Mouse (Mus musculus) heart, embryonic 15.5 days (tissue): Measurements from ENCODE around the gene Brinp3. TPM values are rescaled to one million over a fixed set of nuclear protein-coding genes. Genes with fewer than 3 reads are reported as not detected.
A peak's percentile ranks its signal among the peaks of the same experiment; 100 is the strongest.
"Not testable (repeated sequence)": the region's sequence is repeated elsewhere in the genome, so short reads cannot be mapped to it uniquely, and the experiment has no call there.

Experiments
- ATAC-seq: fragments of 200-750 bp; cut with Nextera tagmentation; replicated peaks from 2 replicates; pipeline ENCODE4 v1.8.0; 2017; ENCODE audit warnings: low read depth, moderate TSS enrichment; ENCODE audit not compliant: insufficient number of reproducible peaks, insufficient read depth, low FRiP score
- H3K27ac ChIP-seq: fragments of 300-500 bp; sonication (generic); 2 replicates; pipeline ENCODE4 v1.5.1; 2015; ENCODE audit warnings: mild to moderate bottlenecking, inconsistent platforms
- H3K27me3 ChIP-seq: fragments of 300-500 bp; sonication (generic); 2 replicates; pipeline ENCODE4 v1.6.1; 2015; ENCODE audit warnings: inconsistent platforms
- H3K36me3 ChIP-seq: fragments of 300-500 bp; sonication (generic); 2 replicates; pipeline ENCODE4 v1.6.1; 2015; ENCODE audit warnings: mild to moderate bottlenecking, inconsistent platforms
- H3K4me1 ChIP-seq: fragments of 300-500 bp; sonication (generic); replicated peaks from 2 replicates; pipeline ENCODE4 v1.6.1; 2015; ENCODE audit warnings: inconsistent platforms
- H3K4me2 ChIP-seq: fragments of 300-500 bp; sonication (generic); 2 replicates; pipeline ENCODE4 v1.6.1; 2015; ENCODE audit warnings: inconsistent platforms, mild to moderate bottlenecking, moderate library complexity
- H3K4me3 ChIP-seq: fragments of 300-500 bp; sonication (generic); 2 replicates; pipeline ENCODE4 v1.5.1; 2015; ENCODE audit warnings: mild to moderate bottlenecking, inconsistent platforms
- H3K9ac ChIP-seq: fragments of 300-500 bp; sonication (generic); 2 replicates; pipeline ENCODE4 v1.6.1; 2015; ENCODE audit warnings: mild to moderate bottlenecking, inconsistent platforms
- H3K9me3 ChIP-seq: fragments of 300-500 bp; sonication (generic); replicated peaks from 2 replicates; pipeline ENCODE4 v1.6.1; 2016; ENCODE audit warnings: inconsistent platforms
- WGBS: fragments of 180-500 bp; shearing (Covaris S2); methylation state at CpG from one replicate; pipeline ENCODE4 v1.1.7; 2015; ENCODE audit warnings: mixed read lengths; 5-methylcytosine and 5-hydroxymethylcytosine counted together
- polyA plus RNA-seq: library from polyadenylated mRNA; unstranded; fragments of >200 nt; fragmentation: Nextera tagmentation; extraction: Ambion mirVana; gene quantifications from 2 replicates; pipeline ENCODE4 v1.2.1, GENCODE M21; 2015

Brinp3 gene
- polyA plus RNA-seq, 1 experiment from 2014 or later, result 0.18 TPM

DNA sequence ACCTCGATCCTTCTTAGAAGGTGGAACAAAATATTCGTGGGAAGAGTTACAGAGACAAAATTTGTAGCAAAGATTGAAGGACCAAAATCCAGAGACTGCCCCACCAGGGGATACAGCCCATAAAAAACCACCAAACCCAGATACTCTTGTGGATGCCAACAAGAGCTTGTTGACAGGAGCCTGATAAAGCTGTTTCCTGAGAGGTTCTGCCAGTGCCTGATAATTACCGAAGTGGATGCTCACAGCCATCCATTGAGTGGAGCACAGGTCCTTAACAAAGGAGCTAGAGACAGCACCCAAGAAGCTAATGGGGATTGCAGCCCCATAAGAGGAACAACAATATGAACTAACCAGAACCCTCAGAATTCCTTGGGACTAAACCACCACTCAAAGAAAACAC lies 67.6 kb downstream of the Brinp3 start:
- Histone ChIP-seq H3K4me3 (no peak overlapping the region), H3K4me2 (no peak overlapping the region), H3K27me3 (no peaks in the 10 kb centered on the region), H3K9ac (no peak overlapping the region), H3K9me3 (no peaks in the 10 kb centered on the region), H3K4me1 (no peaks in the 10 kb centered on the region), H3K27ac (no peak overlapping the region), H3K36me3 (no peaks in the 10 kb centered on the region)
- WGBS, result 62% methylated on average over 3 of the region's 3 CpGs
- no peak for ATAC-seq

DNA sequence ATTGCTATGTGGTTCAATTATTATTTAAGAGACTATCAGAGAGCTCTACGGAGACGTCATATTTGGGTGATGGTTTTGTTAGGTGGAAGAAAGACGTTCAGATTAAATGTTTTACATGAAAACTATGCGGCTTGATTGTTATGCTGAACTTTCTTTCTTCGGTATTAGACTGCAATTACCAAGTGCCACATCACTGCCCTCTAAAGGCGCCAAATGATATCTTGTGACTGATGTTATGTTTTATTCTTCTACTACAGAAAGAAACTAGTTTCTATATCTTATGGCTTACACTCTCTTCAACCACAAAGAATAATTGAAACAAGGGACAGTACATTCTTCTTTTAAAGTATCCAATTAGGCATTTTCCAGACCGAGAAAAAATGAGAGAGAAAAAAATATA lies 89.6 kb downstream of the Brinp3 start:
- no peak overlapping the region for H3K4me3 ChIP-seq
- ATAC-seq, result no peak
- 69% methylated on average over 7 of the region's 7 CpGs for WGBS
- H3K27ac ChIP-seq, result no peak overlapping the region
- no peak overlapping the region for H3K4me2 ChIP-seq
- no peaks in the 10 kb centered on the region for H3K4me1 ChIP-seq
- no peaks in the 10 kb centered on the region for H3K9me3 ChIP-seq
- H3K9ac ChIP-seq, result no peak overlapping the region
- H3K36me3 ChIP-seq, result no peaks in the 10 kb centered on the region
- no peaks in the 10 kb centered on the region for H3K27me3 ChIP-seq

DNA sequence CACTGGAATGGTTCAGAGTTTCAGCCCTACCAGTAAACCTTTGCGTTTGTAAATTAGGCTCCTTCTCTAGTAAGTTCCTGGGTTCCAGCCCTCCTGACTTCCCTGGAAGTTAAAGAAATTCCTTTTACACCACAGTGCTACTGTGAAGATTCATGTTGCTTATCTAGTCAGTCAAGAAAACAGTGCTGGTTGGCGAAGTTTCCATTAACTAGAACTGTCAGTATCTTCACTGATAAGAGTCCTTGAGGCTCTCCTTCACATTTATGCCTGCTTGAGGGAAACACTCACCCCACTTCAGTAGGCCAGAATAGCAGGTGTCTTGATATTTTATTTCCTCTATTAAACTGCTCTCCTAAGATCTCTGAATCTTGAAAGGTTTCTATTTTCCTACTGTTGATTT lies 138.3 kb downstream of the Brinp3 start:
- Histone ChIP-seq H3K4me2 (no peak overlapping the region), H3K36me3 (no peaks in the 10 kb centered on the region), H3K4me1 (no peaks in the 10 kb centered on the region), H3K9me3 (no peaks in the 10 kb centered on the region), H3K27ac (no peak overlapping the region), H3K4me3 (no peak overlapping the region), H3K27me3 (no peaks in the 10 kb centered on the region), H3K9ac (no peak overlapping the region)
- ATAC-seq, result no peak
- WGBS, result 38% methylated on average over 2 of the region's 2 CpGs

DNA sequence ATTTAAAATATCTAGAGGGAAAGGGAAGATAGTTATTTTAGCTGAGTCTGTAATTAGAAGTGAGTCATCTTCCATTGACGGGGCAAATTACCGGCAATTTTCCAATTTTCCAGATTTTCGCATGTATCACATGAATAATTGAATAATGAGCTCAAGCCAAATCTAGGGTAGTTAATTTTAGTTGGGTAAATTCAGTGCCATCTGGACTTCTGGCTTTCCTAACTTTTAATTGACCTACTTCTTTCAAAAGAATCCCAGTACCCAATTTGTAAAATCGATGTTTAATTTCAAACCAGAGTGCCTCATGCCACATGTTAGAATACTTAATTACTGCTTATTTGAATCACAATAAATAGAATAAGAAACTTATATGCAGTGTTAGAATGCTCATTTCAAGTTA lies 162.7 kb downstream of the Brinp3 start:
- no peak overlapping the region for H3K4me2 ChIP-seq
- H3K36me3 ChIP-seq, result no peaks in the 10 kb centered on the region
- no peak overlapping the region for H3K4me3 ChIP-seq
- no peak overlapping the region for H3K9ac ChIP-seq
- ATAC-seq, result no peak
- H3K4me1 ChIP-seq, result no peaks in the 10 kb centered on the region
- WGBS, result 84% methylated on average over 4 of the region's 4 CpGs
- no peaks in the 10 kb centered on the region for H3K9me3 ChIP-seq
- H3K27me3 ChIP-seq, result no peaks in the 10 kb centered on the region
- H3K27ac ChIP-seq, result no peak overlapping the region

DNA sequence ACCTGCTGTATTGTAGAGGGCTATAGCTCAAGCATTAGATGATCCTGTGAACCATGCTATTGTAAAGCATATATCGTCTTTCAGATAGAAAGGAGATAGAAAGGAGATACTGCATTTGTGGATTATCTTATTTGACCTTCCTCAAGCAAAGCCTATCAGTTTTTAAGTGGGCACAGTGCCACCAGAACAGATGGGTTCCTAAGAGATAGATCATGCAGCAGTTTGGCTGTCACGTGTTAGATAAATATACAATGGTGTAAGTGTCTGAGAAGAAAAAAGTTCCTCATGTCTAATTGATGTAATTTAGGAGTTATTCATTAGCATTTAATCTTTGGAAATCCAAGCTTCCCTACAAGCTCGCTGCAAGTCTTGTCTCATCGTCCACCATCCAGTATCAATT lies 206.2 kb downstream of the Brinp3 start:
- Histone ChIP-seq H3K27ac (no peak overlapping the region), H3K4me1 (no peaks in the 10 kb centered on the region), H3K4me2 (no peak overlapping the region), H3K9ac (no peak overlapping the region), H3K4me3 (no peak overlapping the region), H3K36me3 (no peaks in the 10 kb centered on the region), H3K9me3 (no peaks in the 10 kb centered on the region), H3K27me3 (no peaks in the 10 kb centered on the region)
- WGBS, result 58% methylated on average over 4 of the region's 4 CpGs
- ATAC-seq, result no peak

DNA sequence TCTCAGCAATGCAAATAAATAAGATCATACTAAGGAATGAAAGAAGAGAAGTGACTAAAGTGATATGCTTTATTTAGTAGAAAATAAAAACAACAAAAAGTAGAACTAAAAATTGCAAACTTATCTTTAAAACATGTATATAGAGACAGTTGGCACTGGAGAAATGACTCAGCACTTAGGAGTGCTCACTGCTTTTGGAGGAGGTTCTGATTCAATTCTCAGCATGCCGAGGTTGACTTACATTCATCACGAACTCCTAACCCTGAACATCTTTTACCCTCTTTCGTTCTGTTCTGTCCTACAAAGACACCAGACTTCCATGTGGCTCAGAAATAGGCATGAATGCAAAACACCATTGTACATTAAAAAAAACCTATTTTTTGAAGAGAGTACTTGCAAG lies 225.0 kb downstream of the Brinp3 start:
- Histone ChIP-seq H3K4me1 (no peaks in the 10 kb centered on the region), H3K9me3 (no peaks in the 10 kb centered on the region), H3K36me3 (no peaks in the 10 kb centered on the region), H3K9ac (no peak overlapping the region), H3K4me2 (no peak overlapping the region), H3K4me3 (no peak overlapping the region), H3K27ac (no peak overlapping the region), H3K27me3 (no peaks in the 10 kb centered on the region)
- ATAC-seq, result no peak
- WGBS, result 67% methylated on average over 3 of the region's 3 CpGs

DNA sequence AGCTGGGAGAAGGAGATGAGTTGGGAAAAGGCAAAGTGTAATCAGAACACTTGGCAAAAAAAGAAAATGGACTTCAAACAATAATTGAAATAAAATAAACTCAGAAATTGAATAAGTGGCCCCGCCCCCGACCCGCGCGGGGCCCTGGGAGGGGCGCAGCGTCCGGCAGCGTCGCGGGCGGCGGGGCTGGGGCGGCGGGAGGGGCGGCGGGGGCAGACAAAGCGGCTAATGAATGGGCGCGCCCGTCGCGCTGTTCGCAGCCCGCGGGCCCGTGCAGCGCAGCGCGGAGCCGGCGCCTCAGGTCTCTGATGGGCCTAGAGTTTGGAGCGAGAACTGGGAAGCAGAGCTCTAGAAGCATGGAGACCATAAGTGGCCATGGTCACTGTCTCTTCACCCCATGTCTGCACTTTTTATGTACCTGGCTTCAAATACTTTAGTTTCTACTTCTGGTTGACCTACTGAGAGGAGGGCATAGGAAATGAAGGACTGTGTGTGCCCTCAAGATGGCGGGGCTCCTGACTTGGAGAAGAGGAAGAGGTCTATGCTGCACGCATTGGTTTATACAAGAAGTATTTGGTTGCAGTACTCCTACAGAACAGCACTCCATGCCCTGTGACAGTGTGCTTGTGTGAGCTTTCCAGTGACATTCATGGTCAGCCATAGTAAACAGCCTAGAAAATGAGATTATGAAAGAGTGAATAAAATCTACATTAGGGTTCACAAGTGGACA lies 230.4 kb downstream of the Brinp3 start:
- not testable (repeated sequence) for H3K9me3 ChIP-seq, H3K9ac ChIP-seq, ATAC-seq, H3K27ac ChIP-seq, H3K27me3 ChIP-seq, H3K36me3 ChIP-seq, H3K4me1 ChIP-seq
- Histone ChIP-seq H3K4me3 (peak overlapping the region; percentile 46), H3K4me2 (peak overlapping the region; percentile 66)
- WGBS, result 3% methylated on average over 35 of the region's 35 CpGs

DNA sequence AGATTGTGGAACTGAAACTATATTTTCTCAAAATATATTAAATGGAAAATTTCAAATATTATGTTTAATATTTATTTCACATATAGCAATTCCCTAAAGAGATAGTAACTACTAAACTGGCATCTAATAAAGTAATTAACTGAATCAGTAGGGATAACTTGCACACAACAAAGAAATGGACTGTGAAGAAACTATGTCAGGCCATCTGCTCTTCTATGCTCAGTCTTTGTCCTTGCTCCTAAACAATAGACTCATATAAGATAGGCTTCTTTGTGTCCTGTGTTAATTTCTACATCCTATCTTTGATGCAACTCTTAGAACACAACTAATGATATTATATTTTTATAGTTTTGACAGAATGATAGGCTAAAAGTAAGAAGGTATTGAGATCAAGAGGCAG lies 256.5 kb downstream of the Brinp3 start:
- Histone ChIP-seq H3K9me3 (no peaks in the 10 kb centered on the region), H3K27me3 (no peaks in the 10 kb centered on the region), H3K36me3 (no peaks in the 10 kb centered on the region), H3K9ac (no peak overlapping the region), H3K4me3 (no peak overlapping the region), H3K4me2 (no peak overlapping the region), H3K27ac (no peak overlapping the region), H3K4me1 (no peaks in the 10 kb centered on the region)
- no peak for ATAC-seq

DNA sequence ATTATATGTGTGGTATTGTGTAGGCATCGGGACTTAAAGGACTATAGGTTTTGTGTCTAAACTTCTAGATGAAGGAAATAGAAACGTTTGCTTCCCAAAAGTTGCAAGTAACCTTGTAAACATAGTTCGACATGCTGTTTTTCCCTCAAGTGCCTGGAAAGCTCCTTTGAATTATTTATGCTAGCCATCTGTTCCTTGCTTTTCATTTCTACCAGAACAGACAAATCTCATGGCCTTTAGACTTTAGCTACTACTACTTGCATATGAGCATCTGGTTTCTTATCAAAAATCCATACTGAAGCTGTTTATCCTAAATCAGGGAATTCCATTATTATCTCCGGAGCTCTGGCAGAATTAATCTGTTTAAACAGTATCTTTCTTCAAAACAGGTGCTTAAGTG lies 288.7 kb downstream of the Brinp3 start:
- no peak overlapping the region for H3K4me2 ChIP-seq
- H3K27ac ChIP-seq, result no peak overlapping the region
- no peaks in the 10 kb centered on the region for H3K36me3 ChIP-seq
- WGBS, result 63% methylated on average over 4 of the region's 4 CpGs
- no peak overlapping the region for H3K9ac ChIP-seq
- no peaks in the 10 kb centered on the region for H3K4me1 ChIP-seq
- H3K27me3 ChIP-seq, result no peaks in the 10 kb centered on the region
- H3K9me3 ChIP-seq, result no peaks in the 10 kb centered on the region
- no peak for ATAC-seq
- H3K4me3 ChIP-seq, result no peak overlapping the region

DNA sequence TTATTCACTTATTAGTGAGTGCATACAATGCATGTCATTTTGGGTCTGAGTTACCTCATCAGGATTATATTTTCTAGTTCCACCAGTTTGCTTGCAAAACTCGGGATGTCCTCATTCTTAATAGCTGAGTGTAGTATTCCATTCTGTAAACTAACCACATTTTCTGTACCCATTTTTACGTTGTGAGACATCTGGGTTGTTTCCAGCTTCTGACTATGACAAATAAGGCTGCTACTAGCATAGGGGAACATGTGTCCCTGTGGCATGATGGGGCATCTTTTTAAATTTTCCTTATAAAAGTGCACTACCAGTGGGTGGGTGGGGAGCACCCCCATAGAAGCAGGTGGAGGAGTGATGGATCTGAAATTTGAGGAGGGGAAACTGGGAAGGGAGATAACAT lies 292.7 kb downstream of the Brinp3 start:
- Histone ChIP-seq H3K4me1 (no peaks in the 10 kb centered on the region), H3K9me3 (no peaks in the 10 kb centered on the region), H3K4me2 (no peak overlapping the region), H3K27ac (no peak overlapping the region), H3K27me3 (no peaks in the 10 kb centered on the region), H3K36me3 (no peaks in the 10 kb centered on the region), H3K9ac (no peak overlapping the region), H3K4me3 (no peak overlapping the region)
- 55% methylated on average over 2 of the region's 2 CpGs for WGBS
- ATAC-seq, result no peak

DNA sequence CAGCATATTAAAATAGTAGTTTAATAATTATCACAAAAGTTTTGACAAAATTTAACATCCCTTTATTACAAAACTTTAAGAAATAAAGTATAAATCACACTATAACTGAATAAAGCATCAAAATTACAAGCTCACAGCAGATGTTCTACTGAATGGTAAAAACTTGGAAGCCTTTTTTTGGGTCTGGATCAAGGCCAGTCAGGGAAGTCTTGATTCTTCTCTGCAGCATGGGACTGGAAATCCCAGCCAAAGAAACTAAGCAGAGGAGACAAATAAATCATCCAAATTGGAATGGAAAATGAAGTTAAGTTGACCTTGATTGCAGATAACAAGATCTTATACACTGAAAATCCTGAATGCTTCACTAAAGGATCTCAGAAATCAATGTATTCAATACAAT lies 298.3 kb downstream of the Brinp3 start:
- ATAC-seq, result no peak

DNA sequence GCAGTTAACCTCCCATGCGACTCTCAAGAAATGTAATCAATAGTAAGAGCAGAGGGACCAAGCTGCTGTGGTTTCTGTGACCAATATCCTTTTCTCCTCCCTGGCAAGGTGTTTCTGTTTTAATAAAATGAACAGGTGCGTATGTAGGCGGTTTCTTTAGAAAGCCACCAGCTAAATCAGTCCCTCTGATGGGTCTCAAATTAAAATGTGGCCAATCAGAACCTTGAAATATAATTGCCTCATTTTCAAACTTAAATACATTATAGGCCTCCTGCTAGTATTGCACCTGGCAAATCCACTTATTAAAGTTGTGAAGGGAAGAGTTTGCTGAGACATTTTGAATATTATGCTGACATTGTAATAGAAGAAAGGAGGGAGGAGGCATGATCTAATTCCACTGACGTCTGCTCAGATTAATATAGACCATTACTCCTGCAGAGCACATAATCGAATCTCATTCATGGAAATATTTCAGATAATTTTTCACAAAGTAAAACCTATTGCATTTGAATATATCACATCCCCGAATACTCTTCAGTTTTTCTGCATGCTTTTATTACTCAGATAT lies 305.5 kb downstream of the Brinp3 start:
- H3K4me2 ChIP-seq, result no peak overlapping the region
- no peaks in the 10 kb centered on the region for H3K4me1 ChIP-seq
- no peak overlapping the region for H3K27ac ChIP-seq
- WGBS, result 80% methylated on average over 6 of the region's 6 CpGs
- H3K27me3 ChIP-seq, result no peaks in the 10 kb centered on the region
- H3K9ac ChIP-seq, result no peak overlapping the region
- no peaks in the 10 kb centered on the region for H3K36me3 ChIP-seq
- ATAC-seq, result no peak
- no peaks in the 10 kb centered on the region for H3K9me3 ChIP-seq
- H3K4me3 ChIP-seq, result no peak overlapping the region

More for the DNA sequence above, 298.3 kb downstream of the Brinp3 start:
- H3K4me1 ChIP-seq, result no peaks in the 10 kb centered on the region
- no peak overlapping the region for H3K27ac ChIP-seq
- no peak overlapping the region for H3K9ac ChIP-seq
- H3K9me3 ChIP-seq, result no peaks in the 10 kb centered on the region
- no peaks in the 10 kb centered on the region for H3K36me3 ChIP-seq
- no peak overlapping the region for H3K4me2 ChIP-seq
- no peaks in the 10 kb centered on the region for H3K27me3 ChIP-seq
- no peak overlapping the region for H3K4me3 ChIP-seq
